Mouse (Mus musculus) macrophage (primary cell): ENCODE measurements at regions not wholly inside any gene's neighbourhood (a gene's known extent, or its start where the extent isn't known, plus 50 kb on each side); places are given as distances from the start of the nearest gene placed in this dataset.

Experiments
- H3K27ac ChIP-seq: fragments of 350-480 bp; formaldehyde crosslinking; 2 replicates; pipeline ENCODE4 v1.9.0; 2021
- H3K36me3 ChIP-seq: fragments of 350-480 bp; formaldehyde crosslinking; 2 replicates; pipeline ENCODE4 v1.9.0; 2021; ENCODE audit errors: inconsistent target
- H3K4me3 ChIP-seq: fragments of 350-480 bp; formaldehyde crosslinking; 2 replicates; pipeline ENCODE4 v1.9.0; 2021; ENCODE audit errors: inconsistent target
- H3K79me2 ChIP-seq: fragments of 350-480 bp; formaldehyde crosslinking; 2 replicates; pipeline ENCODE4 v1.9.0; 2021; ENCODE audit errors: inconsistent target
- WGBS: methylation state at CpG from one replicate; pipeline ENCODE4 v1.1.7; 2026; ENCODE audit warnings: inconsistent platforms; ENCODE audit not compliant: missing documents; 5-methylcytosine and 5-hydroxymethylcytosine counted together

GRCm38 (mm10) chr6:6787490-6787889 is 75.6 kb upstream of the Dlx6 start:
- H3K27ac ChIP-seq = no peak overlapping the region
- WGBS = 58% methylated on average over 4 of the region's 4 CpGs
- no peak overlapping the region for H3K4me3 ChIP-seq
- no peaks in the 10 kb centered on the region for H3K36me3 ChIP-seq
- no peaks in the 10 kb centered on the region for H3K79me2 ChIP-seq

GRCm38 (mm10) chr6:6794320-6795018 is 68.7 kb upstream of the Dlx6 start:
- no peaks in the 10 kb centered on the region for H3K79me2 ChIP-seq
- no peak overlapping the region for H3K4me3 ChIP-seq
- no peak overlapping the region for H3K27ac ChIP-seq
- H3K36me3 ChIP-seq = no peaks in the 10 kb centered on the region
- 63% methylated on average over 6 of the region's 6 CpGs for WGBS

GRCm38 (mm10) chr6:6800377-6800776 is 62.8 kb upstream of the Dlx6 start:
- 100% methylated on average over 2 of the region's 2 CpGs for WGBS
- Histone ChIP-seq H3K79me2 (no peaks in the 10 kb centered on the region), H3K27ac (no peak overlapping the region), H3K36me3 (no peaks in the 10 kb centered on the region), H3K4me3 (no peak overlapping the region)

GRCm38 (mm10) chr6:6801563-6802259 is 61.4 kb upstream of the Dlx6 start:
- WGBS = 93% methylated on average over 15 of the region's 15 CpGs
- Histone ChIP-seq H3K4me3 (no peak overlapping the region), H3K27ac (no peak overlapping the region), H3K79me2 (no peaks in the 10 kb centered on the region), H3K36me3 (no peaks in the 10 kb centered on the region)
